9 mouse cellular contexts compared by ENCODE assay signal in the genomic region with DNA sequence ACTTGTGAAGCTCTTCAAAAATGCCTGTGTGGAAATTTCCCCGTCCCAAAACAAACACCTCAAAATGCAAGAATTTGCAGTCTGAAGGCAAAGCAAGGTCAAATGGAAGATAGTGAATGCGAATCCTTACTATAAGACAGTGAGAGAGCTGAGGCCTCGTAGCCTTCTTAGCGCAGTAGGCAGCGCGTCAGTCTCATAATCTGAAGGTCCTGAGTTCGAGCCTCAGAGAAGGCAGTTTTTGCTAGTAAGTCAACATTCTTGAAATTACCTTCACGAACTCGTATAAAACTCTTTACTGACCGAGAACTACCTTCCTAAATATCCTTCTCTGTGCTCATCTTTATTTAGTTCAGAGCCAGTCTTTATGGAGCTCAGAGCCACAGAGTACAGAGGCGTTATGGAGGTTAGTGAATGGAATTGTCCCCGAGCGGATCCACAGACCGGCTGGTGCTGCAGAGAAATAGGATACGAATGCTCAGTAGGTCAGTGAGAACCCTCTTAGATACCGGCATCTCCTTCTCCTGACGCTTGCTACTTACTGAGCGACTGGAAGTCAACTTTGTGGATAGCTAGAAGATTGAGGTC. TPM values are rescaled to one million over a fixed set of nuclear protein-coding genes. Genes with fewer than 3 reads are reported as not detected.
DNase-seq lines count a peak whose midpoint lies in the region; ATAC-seq and TF ChIP-seq lines count a peak whose summit lies in the region.
"Had no signal": no experiment of that assay in that cellular context is flagged by ENCODE, and none has a peak within 500 bp of the region (broad histone marks: within the 10 kb centered on the region; RNA-seq: fewer than 3 reads in every experiment).

No protein-coding gene starts in this region.

- no peak for TF ChIP-seq EP300 in lung, postnatal 0 days (IDR thresholded peaks at IDR 0.05)

- DNase-seq in forebrain, embryonic 10.5 days (ENCODE audit: extremely low spot score, low spot score), result peak; percentile 48
- DNase-seq in neural tube, embryonic 10.5 days (ENCODE audit: extremely low spot score, low spot score), result peak; percentile 52
- peak; percentile 56 for DNase-seq in forelimb bud, embryonic 11.5 days (ENCODE audit: low read depth, low spot score)
- no peak for DNase-seq in urinary bladder, postnatal 4 days (ENCODE audit: low spot score in 2 of 2)
- no peak for DNase-seq in lung, postnatal 0 days (ENCODE audit: low spot score)
- DNase-seq: B cell, adult 2 months had no signal

- peaks cover 40% of the 10 kb centered on the region for H3K27me3 ChIP-seq in forebrain, embryonic 10.5 days (ENCODE audit: poor library complexity, severe bottlenecking)
- H3K27me3 ChIP-seq in forebrain, embryonic 16.5 days (replicated peaks; ENCODE audit: control insufficient read depth, insufficient read depth, low read length), result peaks cover 29% of the 10 kb centered on the region
- H3K27me3 ChIP-seq in neural tube, embryonic 15.5 days (replicated peaks), result peaks cover 41% of the 10 kb centered on the region
- peaks cover 19% of the 10 kb centered on the region; the same call in 1 of the 2 replicates for H3K27me3 ChIP-seq in stomach, embryonic 15.5 days (replicated peaks)
- no peaks in the 10 kb centered on the region for H3K27me3 ChIP-seq in lung, postnatal 0 days (replicated peaks; ENCODE audit: insufficient read depth, low read length)

- no peaks in the 10 kb centered on the region for H3K36me3 ChIP-seq in forebrain, embryonic 10.5 days (replicated peaks)
- no peaks in the 10 kb centered on the region for H3K36me3 ChIP-seq in forebrain, embryonic 16.5 days (ENCODE audit: control insufficient read depth, insufficient read depth)
- no peaks in the 10 kb centered on the region for H3K36me3 ChIP-seq in neural tube, embryonic 15.5 days
- no peaks in the 10 kb centered on the region for H3K36me3 ChIP-seq in stomach, embryonic 15.5 days
- H3K36me3 ChIP-seq in lung, postnatal 0 days (ENCODE audit: insufficient read depth, low read length), result no peaks in the 10 kb centered on the region

- no peak overlapping the region for H3K4me2 ChIP-seq in forebrain, embryonic 16.5 days (ENCODE audit: low read length)
- H3K4me2 ChIP-seq in neural tube, embryonic 15.5 days, result no peak overlapping the region
- 0 out of 2 replicates have a peak overlapping the region, but pooled peaks have one; percentile 5 for H3K4me2 ChIP-seq in stomach, embryonic 15.5 days
- no peak overlapping the region for H3K4me2 ChIP-seq in lung, postnatal 0 days (replicated peaks; ENCODE audit: low read depth, low read length)

- peak overlapping the region; percentile 42 for H3K4me3 ChIP-seq in forebrain, embryonic 10.5 days
- H3K4me3 ChIP-seq in forebrain, embryonic 16.5 days (replicated peaks; ENCODE audit: low read length), result no peak overlapping the region
- no peak overlapping the region for H3K4me3 ChIP-seq in neural tube, embryonic 15.5 days (replicated peaks)
- no peak overlapping the region for H3K4me3 ChIP-seq in stomach, embryonic 15.5 days (replicated peaks)
- H3K4me3 ChIP-seq in lung, postnatal 0 days (ENCODE audit: low read depth, low read length), result no peak overlapping the region

- peaks cover 21% of the 10 kb centered on the region for H3K4me1 ChIP-seq in forebrain, embryonic 10.5 days
- peaks cover 12% of the 10 kb centered on the region for H3K4me1 ChIP-seq in forebrain, embryonic 16.5 days (replicated peaks; ENCODE audit: control insufficient read depth, insufficient read depth, low read length)
- peaks cover 14% of the 10 kb centered on the region for H3K4me1 ChIP-seq in neural tube, embryonic 15.5 days
- H3K4me1 ChIP-seq in stomach, embryonic 15.5 days, result peaks cover 11% of the 10 kb centered on the region; the same call in 1 of the 2 replicates
- H3K4me1 ChIP-seq in lung, postnatal 0 days (ENCODE audit: insufficient read depth, low read depth, low read length), result no peaks in the 10 kb centered on the region

- WGBS in forebrain, embryonic 10.5 days, result 7% methylated on average over 18 of the region's 18 CpGs
- WGBS in forebrain, embryonic 16.5 days, result 8% methylated on average over 18 of the region's 18 CpGs
- 7% methylated on average over 18 of the region's 18 CpGs for WGBS in neural tube, embryonic 15.5 days
- 8% methylated on average over 18 of the region's 18 CpGs for WGBS in stomach, embryonic 15.5 days
- WGBS in lung, postnatal 0 days, result 5% methylated on average over 18 of the region's 18 CpGs

- no peak overlapping the region for H3K27ac ChIP-seq in forebrain, embryonic 10.5 days
- no peak overlapping the region for H3K27ac ChIP-seq in forebrain, embryonic 16.5 days (ENCODE audit: low read length)
- no peak overlapping the region for H3K27ac ChIP-seq in neural tube, embryonic 15.5 days (replicated peaks)
- no peak overlapping the region for H3K27ac ChIP-seq in stomach, embryonic 15.5 days
- H3K27ac ChIP-seq in lung, postnatal 0 days (ENCODE audit: low read length), result no peak overlapping the region

- H3K9ac ChIP-seq in forebrain, embryonic 16.5 days (replicated peaks; ENCODE audit: low read depth, low read length), result no peak overlapping the region
- H3K9ac ChIP-seq in neural tube, embryonic 15.5 days (replicated peaks), result no peak overlapping the region
- H3K9ac ChIP-seq in stomach, embryonic 15.5 days, result no peak overlapping the region
- H3K9ac ChIP-seq in lung, postnatal 0 days (replicated peaks; ENCODE audit: low read depth), result no peak overlapping the region

- no peak for TF ChIP-seq CTCF in lung, postnatal 0 days (IDR thresholded peaks at IDR 0.05)

- H3K9me3 ChIP-seq in forebrain, embryonic 10.5 days, result no peaks in the 10 kb centered on the region
- no peaks in the 10 kb centered on the region for H3K9me3 ChIP-seq in forebrain, embryonic 16.5 days (ENCODE audit: control insufficient read depth, low read length)
- H3K9me3 ChIP-seq in neural tube, embryonic 15.5 days (replicated peaks), result no peaks in the 10 kb centered on the region
- H3K9me3 ChIP-seq in stomach, embryonic 15.5 days, result no peaks in the 10 kb centered on the region
- H3K9me3 ChIP-seq in lung, postnatal 0 days (ENCODE audit: low read length), result no peaks in the 10 kb centered on the region

- no peak for ATAC-seq in forebrain, embryonic 16.5 days
- ATAC-seq in neural tube, embryonic 15.5 days (ENCODE audit: low FRiP score), result no peak
- ATAC-seq in stomach, embryonic 15.5 days (ENCODE audit: insufficient read depth, low FRiP score, low read depth), result no peak
- no peak for ATAC-seq in lung, postnatal 0 days

RNA-seq across cellular contexts. Expression of a gene that starts 51.6 kb away (rescaled TPM):
- 57.1 and 58.7 TPM in 2 replicates for polyA plus RNA-seq in forebrain, embryonic 10.5 days (2016; fragmentation: Nextera tagmentation; extraction: Ambion mirVana)
- 62.5 and 72.6 TPM in 2 replicates for polyA plus RNA-seq in forebrain, embryonic 16.5 days (2015; fragmentation: Nextera tagmentation; extraction: Ambion mirVana)
- polyA plus RNA-seq in neural tube, embryonic 15.5 days (2015; fragmentation: Nextera tagmentation; extraction: Ambion mirVana), result 46.2 and 49.0 TPM in 2 replicates
- polyA plus RNA-seq in stomach, embryonic 15.5 days (2015; fragmentation: Nextera tagmentation; extraction: Ambion mirVana), result 40.9 and 42.0 TPM in 2 replicates
- polyA plus RNA-seq in lung, postnatal 0 days (2015; fragmentation: Nextera tagmentation; extraction: Ambion mirVana), result 27.1 and 30.9 TPM in 2 replicates

Comparison
In these comparisons a context has a peak if more than half of its experiments do, and no peak if none do; other contexts are left out.
1. DNase-seq: peak in forebrain, embryonic 10.5 days (single experiment), neural tube, embryonic 10.5 days (single experiment) and forelimb bud, embryonic 11.5 days (single experiment); none in urinary bladder, postnatal 4 days (0 of 2) and lung, postnatal 0 days (single experiment).